Mouse (Mus musculus): ENCODE results near the gene Sema6b.
"Not testable (repeated sequence)": the region's sequence is repeated elsewhere in the genome, so short reads cannot be mapped to it uniquely, and the experiment has no call there.

The Sema6b gene

DNA sequence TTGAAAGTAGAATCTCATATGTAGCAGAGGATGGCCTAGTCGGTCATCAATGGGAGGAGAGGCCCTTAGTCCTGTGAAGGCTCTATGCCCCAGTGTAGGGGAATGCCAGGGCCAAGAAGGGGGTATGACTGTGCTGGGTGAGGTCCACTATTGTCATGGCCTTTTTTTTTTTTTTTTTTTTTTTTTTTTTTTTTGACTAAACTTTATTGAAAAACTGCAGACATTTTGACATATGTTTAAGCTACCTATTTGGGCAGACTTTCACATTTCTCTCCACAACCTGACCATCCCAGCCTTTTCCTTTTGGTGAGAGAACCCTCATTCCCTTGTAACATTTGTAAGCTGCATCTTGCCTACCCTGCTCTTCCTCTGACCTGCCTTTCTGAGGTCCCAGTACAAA is 47.8 kb downstream of the Sema6b start:
- no peak for DNase-seq (ENCODE audit: low read depth, low spot score)

DNA sequence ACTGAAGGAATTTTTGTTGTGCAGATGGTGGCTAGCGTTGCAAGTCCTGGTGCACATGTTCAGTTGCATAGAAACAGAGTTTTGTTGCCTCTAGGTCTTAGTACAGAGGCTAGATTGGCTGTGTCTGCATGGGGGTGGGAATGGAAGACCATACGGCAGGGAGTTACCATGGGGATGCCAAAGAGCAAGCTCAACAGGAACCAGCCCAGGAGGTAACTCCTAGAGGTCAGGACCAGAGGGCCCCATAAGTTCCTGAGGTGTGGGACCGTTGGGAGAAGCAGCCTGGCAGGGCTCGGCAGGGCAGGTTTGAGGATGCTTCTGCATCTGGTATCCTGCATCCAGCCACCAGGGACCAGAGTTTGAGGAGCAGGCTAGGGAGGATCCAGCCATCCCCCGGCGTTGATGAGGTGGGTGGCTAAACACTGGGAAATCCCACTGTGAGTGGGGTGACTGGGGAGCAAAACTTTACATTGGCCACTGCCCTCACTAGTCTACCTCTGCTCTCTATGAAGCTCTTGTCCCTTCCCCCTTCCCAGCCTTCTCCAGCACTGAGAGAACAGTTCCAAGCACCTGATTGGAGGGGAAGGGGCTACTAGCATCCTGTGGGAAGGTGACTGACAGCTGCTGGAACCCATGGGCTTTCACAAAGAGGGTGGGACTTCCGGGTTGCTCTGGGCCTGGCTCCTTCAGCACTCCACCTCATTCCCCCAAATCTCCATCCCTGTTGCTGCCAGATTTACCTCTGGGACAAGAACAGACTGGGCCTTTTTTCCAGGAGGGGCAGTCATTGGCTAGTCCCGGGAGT is 59.2 kb downstream of the Sema6b start:
- DNase-seq (ENCODE audit: low read depth, low spot score): no peak

DNA sequence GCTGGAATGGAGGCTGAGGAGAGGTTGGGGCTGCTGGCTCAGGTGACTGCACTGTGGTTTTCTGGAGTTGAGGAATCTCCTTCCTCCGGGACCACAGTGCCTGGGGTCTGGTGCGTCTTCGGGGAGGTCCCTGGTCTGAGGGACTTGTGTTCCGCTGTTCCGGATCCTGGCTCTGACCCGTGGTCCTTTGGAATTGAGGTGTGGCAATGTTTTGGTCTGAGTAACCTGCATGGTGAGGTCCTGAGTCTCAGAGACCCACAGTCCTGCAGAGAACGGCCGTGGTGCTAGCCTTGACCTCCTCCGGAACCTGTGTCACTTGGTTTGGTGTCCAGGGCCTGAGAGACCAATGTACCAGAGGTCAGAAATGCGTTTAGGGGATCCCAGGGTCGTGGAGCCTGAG is 60.2 kb downstream of the Sema6b start:
- no peak for DNase-seq (ENCODE audit: low read depth, low spot score)

DNA sequence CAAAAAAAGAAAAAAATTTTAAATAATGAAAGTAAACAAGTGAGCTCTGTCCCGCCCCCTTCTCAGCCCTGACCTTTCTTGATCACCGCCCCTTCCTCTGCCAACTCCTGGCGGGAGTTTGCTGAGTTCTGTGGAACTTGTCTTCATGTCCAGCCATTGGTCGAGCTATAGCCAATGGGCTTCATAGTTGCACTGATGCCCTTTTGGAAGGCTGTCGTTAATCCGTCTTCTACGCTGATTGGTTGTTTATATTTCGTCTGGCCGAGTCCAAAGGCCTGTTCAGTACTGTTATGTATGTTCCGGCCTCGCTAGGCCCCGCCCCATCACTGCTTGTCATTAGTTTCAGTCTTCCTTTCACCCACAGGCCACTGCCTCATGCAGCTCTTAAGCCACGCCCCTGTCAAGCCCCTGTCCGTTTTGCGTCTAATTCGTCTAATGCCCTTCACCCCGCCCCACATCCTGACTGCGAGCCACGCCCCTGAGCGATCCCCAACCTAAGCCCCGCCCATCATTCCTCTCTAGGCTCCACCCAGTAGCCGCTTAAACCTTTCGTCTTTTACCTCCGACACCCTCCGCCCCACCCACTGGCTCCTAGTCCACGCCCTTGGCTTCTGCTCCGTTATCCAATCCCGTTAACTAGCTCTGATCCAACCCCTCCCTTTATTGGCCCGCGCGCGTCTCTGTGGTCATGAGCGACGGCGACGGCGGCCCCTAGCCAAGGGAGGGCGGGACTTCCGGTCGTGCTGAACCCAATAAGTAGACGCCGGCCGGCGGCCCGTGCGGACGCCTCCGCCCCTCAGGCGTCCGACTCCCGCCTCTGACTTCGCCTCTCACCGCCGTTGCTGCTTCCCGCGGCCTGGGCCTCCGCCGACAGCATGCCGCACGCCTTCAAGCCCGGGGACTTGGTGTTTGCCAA is 61.0 kb downstream of the Sema6b start, which contains the start of gene Hdgfl2:
Gene Hdgfl2, plus strand, starts transcription at position 755 of the 916 bp plus-strand sequence.
- peak; percentile 100 for DNase-seq (ENCODE audit: low read depth, low spot score)

DNA sequence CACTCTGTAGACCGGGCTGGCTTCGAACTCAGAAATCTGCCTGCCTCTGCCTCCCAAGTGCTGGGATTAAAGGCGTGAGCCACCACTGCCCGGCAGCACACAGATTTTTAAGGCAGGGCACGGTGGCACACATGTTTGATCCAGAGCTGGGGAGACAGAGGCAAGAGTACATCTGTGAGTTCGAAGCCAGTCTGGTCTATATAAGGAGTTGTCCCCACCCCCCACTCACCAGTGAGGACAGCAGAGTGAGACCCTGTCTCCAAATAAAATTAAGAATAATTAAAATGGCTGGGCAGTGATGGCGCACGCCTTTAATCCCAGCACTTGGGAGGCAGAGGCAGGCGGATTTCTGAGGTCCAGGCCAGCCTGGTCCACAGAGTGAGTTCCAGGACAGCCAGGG is 61.8 kb downstream of the Sema6b start:
- not testable (repeated sequence) for DNase-seq (ENCODE audit: low read depth, low spot score)

DNA sequence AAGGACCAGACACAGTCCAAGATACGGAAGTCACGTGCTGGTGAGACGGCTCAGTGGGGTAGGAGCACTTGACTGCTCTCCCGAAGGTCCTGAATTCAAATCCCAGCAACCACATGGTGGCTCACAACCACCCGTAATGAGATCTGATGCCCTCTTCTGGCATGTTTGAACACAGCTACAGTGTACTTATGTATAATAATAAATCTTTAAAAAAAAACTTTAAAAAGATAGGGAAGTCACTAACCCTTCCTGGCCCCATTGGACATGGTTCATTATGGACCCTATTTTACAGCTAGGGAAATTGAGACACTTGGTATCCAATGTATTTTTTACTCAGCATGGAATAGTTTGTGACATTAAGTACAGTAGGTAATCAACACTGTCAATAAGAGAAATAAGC is 62.6 kb downstream of the Sema6b start:
- no peak for DNase-seq (ENCODE audit: low read depth, low spot score)

DNA sequence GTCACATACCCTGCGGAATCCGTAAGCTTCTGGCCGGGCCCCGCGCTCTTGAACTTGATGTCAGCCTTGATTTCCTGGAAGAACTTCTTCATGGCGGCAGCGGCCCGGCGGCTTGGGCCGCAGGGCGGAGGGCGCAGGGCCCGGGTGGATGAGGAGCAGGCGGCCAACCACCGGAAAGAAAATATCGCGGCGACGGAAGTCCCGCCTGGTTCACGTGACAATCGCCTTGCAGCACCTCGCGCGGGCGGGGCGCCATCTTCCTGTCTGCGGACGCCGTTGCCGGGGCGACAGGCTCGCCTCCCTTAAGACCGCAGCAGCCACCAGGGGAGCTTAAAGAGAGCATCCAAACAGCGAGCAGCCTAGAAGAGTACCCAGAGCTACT is 65.3 kb downstream of the Sema6b start, which contains the start of gene Ubxn6:
Gene Ubxn6, minus strand, starts transcription at position 202 of the 382 bp plus-strand sequence.
- peak; percentile 95 for DNase-seq (ENCODE audit: low read depth, low spot score)

DNA sequence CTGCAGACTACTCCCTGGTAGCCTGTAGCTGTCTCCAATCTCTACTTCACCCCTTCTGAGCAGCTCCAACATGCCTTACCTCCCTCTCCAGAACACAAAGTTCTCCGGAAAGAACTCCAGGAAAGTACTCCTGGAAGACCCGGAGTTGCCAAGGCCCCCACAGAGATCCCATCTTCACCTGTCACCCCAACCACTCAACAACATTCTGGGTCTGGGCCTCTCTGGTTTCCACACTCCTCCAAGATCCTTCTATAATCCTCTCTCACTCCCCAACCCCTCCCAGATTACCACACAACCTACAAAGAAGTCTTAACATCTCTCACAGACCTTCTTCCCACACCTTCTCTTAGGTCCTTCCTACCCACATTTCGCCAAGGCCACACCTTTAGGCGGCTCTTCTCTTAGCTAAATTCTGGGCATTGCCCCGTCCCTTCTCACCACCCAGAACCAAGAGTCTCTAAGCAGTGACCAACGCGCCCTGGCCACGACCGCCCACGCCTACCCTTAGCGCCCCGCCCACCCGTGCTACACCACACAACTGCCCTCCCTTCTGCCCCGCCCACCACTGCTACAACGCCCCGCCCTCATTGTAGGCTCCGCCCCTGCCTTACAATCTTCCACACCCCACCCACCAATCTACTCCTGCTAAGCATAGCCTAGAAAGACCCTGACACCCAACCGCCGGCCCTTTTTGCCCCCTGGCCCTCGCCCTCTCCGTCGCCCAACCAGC is 65.9 kb downstream of the Sema6b start:
- DNase-seq (ENCODE audit: low read depth, low spot score): peak; percentile 78
